ENCODE assay signal across 16 mouse cellular contexts in genomic region chr1:191592016-191592720, GRCm38 (mm10). TPM values are rescaled to one million over a fixed set of nuclear protein-coding genes. Genes with fewer than 3 reads are reported as not detected.
DNase-seq lines count a peak whose midpoint lies in the region; ATAC-seq and TF ChIP-seq lines count a peak whose summit lies in the region.
"Had no signal": no experiment of that assay in that cellular context is flagged by ENCODE, and none has a peak within 500 bp of the region (broad histone marks: within the 10 kb centered on the region; RNA-seq: fewer than 3 reads in every experiment).

No protein-coding gene starts in this region.

- no peaks in the 10 kb centered on the region for H3K9me3 ChIP-seq in liver, embryonic 15.5 days (replicated peaks)
- no peaks in the 10 kb centered on the region for H3K9me3 ChIP-seq in liver, embryonic 11.5 days (ENCODE audit: control insufficient read depth, low read length)
- no peaks in the 10 kb centered on the region for H3K9me3 ChIP-seq in midbrain, postnatal 0 days (ENCODE audit: low read length)
- H3K9me3 ChIP-seq: embryonic facial prominence, embryonic 13.5 days; limb, embryonic 12.5 days; neural tube, embryonic 12.5 days had no signal

- no peak overlapping the region for H3K27ac ChIP-seq in liver, embryonic 15.5 days (replicated peaks)
- no peak overlapping the region for H3K27ac ChIP-seq in liver, embryonic 11.5 days (ENCODE audit: low read depth, low read length)
- peak overlapping the region; percentile 51 for H3K27ac ChIP-seq in embryonic fibroblast, embryonic 13.5 days (ENCODE audit: insufficient read depth, low read length)
- no peak overlapping the region for H3K27ac ChIP-seq in midbrain, postnatal 0 days (ENCODE audit: low read depth, low read length)
- H3K27ac ChIP-seq: embryonic facial prominence, embryonic 13.5 days; limb, embryonic 12.5 days; neural tube, embryonic 12.5 days had no signal

- TF ChIP-seq CTCF in embryonic fibroblast, embryonic 13.5 days (IDR thresholded peaks at IDR 0.05; ENCODE audit: borderline replicate concordance, insufficient read depth, low read length) = no peak
- no peak for TF ChIP-seq CTCF in midbrain, postnatal 0 days (IDR thresholded peaks at IDR 0.05)

- ATAC-seq in liver, embryonic 15.5 days (ENCODE audit: insufficient read depth) = no peak
- ATAC-seq in liver, embryonic 11.5 days (replicated peaks; ENCODE audit: low FRiP score) = no peak
- peak; percentile 80 for ATAC-seq in megakaryocyte progenitor cell, adult 5-6 weeks (replicated peaks; ENCODE audit: poor library complexity)
- ATAC-seq in midbrain, postnatal 0 days (ENCODE audit: low FRiP score) = no peak
- no peak for ATAC-seq in erythroid progenitor cell, adult 5-6 weeks (replicated peaks; ENCODE audit: low FRiP score, poor library complexity, severe bottlenecking)
- ATAC-seq: activated CD4-positive, CD25-positive, alpha-beta regulatory T cell, adult 4 months had no signal

- H3K27me3 ChIP-seq in liver, embryonic 15.5 days = no peaks in the 10 kb centered on the region
- no peaks in the 10 kb centered on the region for H3K27me3 ChIP-seq in liver, embryonic 11.5 days (replicated peaks; ENCODE audit: control insufficient read depth, insufficient read depth, low read length)
- no peaks in the 10 kb centered on the region for H3K27me3 ChIP-seq in midbrain, postnatal 0 days (ENCODE audit: insufficient read depth, low read length)
- H3K27me3 ChIP-seq: embryonic facial prominence, embryonic 13.5 days; limb, embryonic 12.5 days; neural tube, embryonic 12.5 days had no signal

- H3K9ac ChIP-seq in liver, embryonic 15.5 days = no peak overlapping the region
- no peak overlapping the region for H3K9ac ChIP-seq in liver, embryonic 11.5 days (ENCODE audit: low read depth, low read length)
- no peak overlapping the region for H3K9ac ChIP-seq in midbrain, postnatal 0 days (replicated peaks; ENCODE audit: low read length, poor library complexity, severe bottlenecking)
- H3K9ac ChIP-seq: embryonic facial prominence, embryonic 13.5 days; limb, embryonic 12.5 days; neural tube, embryonic 12.5 days had no signal

- peaks cover 87% of the 10 kb centered on the region for H3K36me3 ChIP-seq in liver, embryonic 15.5 days (replicated peaks)
- peaks cover 28% of the 10 kb centered on the region; the same call in 1 of the 2 replicates for H3K36me3 ChIP-seq in liver, embryonic 11.5 days (ENCODE audit: control insufficient read depth, insufficient read depth, low read length)
- peaks cover 24% of the 10 kb centered on the region; the same call in 1 of the 2 replicates for H3K36me3 ChIP-seq in midbrain, postnatal 0 days (ENCODE audit: insufficient read depth, low read length)

- no peak overlapping the region for H3K4me3 ChIP-seq in liver, embryonic 15.5 days (replicated peaks)
- no peak overlapping the region for H3K4me3 ChIP-seq in liver, embryonic 11.5 days (ENCODE audit: low read depth, low read length)
- H3K4me3 ChIP-seq in embryonic fibroblast, embryonic 13.5 days (ENCODE audit: insufficient read depth, low read length) = no peak overlapping the region
- no peak overlapping the region for H3K4me3 ChIP-seq in midbrain, postnatal 0 days (ENCODE audit: low read depth, low read length)
- H3K4me3 ChIP-seq: embryonic facial prominence, embryonic 13.5 days; limb, embryonic 12.5 days; neural tube, embryonic 12.5 days had no signal

- no peak for TF ChIP-seq POLR2A in embryonic fibroblast, embryonic 13.5 days (IDR thresholded peaks at IDR 0.05; ENCODE audit: low read depth, low read length)

- WGBS in liver, embryonic 15.5 days (ENCODE audit: insufficient replicate concordance) = 78% methylated on average over 12 of the region's 12 CpGs
- 90% methylated on average over 12 of the region's 12 CpGs for WGBS in liver, embryonic 11.5 days
- WGBS in midbrain, postnatal 0 days = 90% methylated on average over 12 of the region's 12 CpGs

- no peak for DNase-seq in liver, embryonic 11.5 days (ENCODE audit: low spot score)
- peak; percentile 19 to 25 for DNase-seq in left cerebral cortex, adult 18-20 months (ENCODE audit: low spot score in 2 of 2)
- no peak for DNase-seq in midbrain, postnatal 0 days (ENCODE audit: low spot score)
- no peak for DNase-seq in ovary, postnatal 36 days (ENCODE audit: low spot score)
- DNase-seq: cerebellum, adult 11-12 months; kidney, postnatal 4 days; thymus, adult 18-20 months had no signal

- no peaks in the 10 kb centered on the region for H3K4me1 ChIP-seq in liver, embryonic 15.5 days (replicated peaks)
- no peaks in the 10 kb centered on the region for H3K4me1 ChIP-seq in liver, embryonic 11.5 days (replicated peaks; ENCODE audit: control insufficient read depth, insufficient read depth, low read length)
- peaks cover 8% of the 10 kb centered on the region; the same call in 1 of the 2 replicates for H3K4me1 ChIP-seq in embryonic fibroblast, embryonic 13.5 days (ENCODE audit: control insufficient read depth, insufficient read depth, low read length)
- no peaks in the 10 kb centered on the region for H3K4me1 ChIP-seq in midbrain, postnatal 0 days (ENCODE audit: insufficient read depth, low read length)
- H3K4me1 ChIP-seq: embryonic facial prominence, embryonic 13.5 days; limb, embryonic 12.5 days; neural tube, embryonic 12.5 days had no signal

- peak overlapping the region; percentile 15; the same call in 1 of the 2 replicates for H3K4me2 ChIP-seq in liver, embryonic 15.5 days
- no peak overlapping the region for H3K4me2 ChIP-seq in liver, embryonic 11.5 days
- no peak overlapping the region for H3K4me2 ChIP-seq in midbrain, postnatal 0 days (ENCODE audit: low read depth, low read length, poor library complexity, severe bottlenecking)
- H3K4me2 ChIP-seq: embryonic facial prominence, embryonic 13.5 days; limb, embryonic 12.5 days; neural tube, embryonic 12.5 days had no signal

RNA-seq across cellular contexts. Expression of gene Ints7, which starts 16.7 kb away (rescaled TPM):
- polyA plus RNA-seq in liver, embryonic 15.5 days (2015; fragmentation: Nextera tagmentation; extraction: Ambion mirVana) = 18.4 and 19.4 TPM in 2 replicates
- 54.1 and 57.6 TPM in 2 replicates for polyA plus RNA-seq in liver, embryonic 11.5 days (2014; fragmentation: Nextera tagmentation; extraction: Ambion mirVana)
- polyA plus RNA-seq in embryonic fibroblast, embryonic 13.5 days (2011; ENCODE audit: insufficient read length, low read depth, missing spikeins) = 27.6 and 37.1 TPM in 2 replicates
- total RNA-seq in left cerebral cortex, adult 18-20 months (2021) = 10 to 100 TPM; 28.0 to 33.2 TPM
- 37.0 and 39.8 TPM in 2 replicates for total RNA-seq in megakaryocyte progenitor cell, adult 5-6 weeks (2015)
- 63.1 and 69.2 TPM in 2 replicates for total RNA-seq in megakaryocyte progenitor cell, adult 5-6 weeks (2017)
- 33.1 and 40.4 TPM in 2 replicates for total RNA-seq in midbrain, postnatal 0 days (2014; rRNA removed)
- 24.6 and 27.0 TPM in 2 replicates for polyA plus RNA-seq in midbrain, postnatal 0 days (2015; fragmentation: Nextera tagmentation; extraction: Ambion mirVana)
- 15.9 and 36.0 TPM in 2 replicates for total RNA-seq in erythroid progenitor cell, adult 5-6 weeks (2015; ENCODE audit: low replicate concordance)
- total RNA-seq in erythroid progenitor cell, adult 5-6 weeks (2017; ENCODE audit: low replicate concordance) = 32.3 and 43.1 TPM in 2 replicates

RNA-seq across cellular contexts. Expression of gene Dtl, which starts 16.8 kb away (rescaled TPM):
- 27.7 and 29.5 TPM in 2 replicates for polyA plus RNA-seq in liver, embryonic 15.5 days (2015; fragmentation: Nextera tagmentation; extraction: Ambion mirVana)
- 70.9 and 79.9 TPM in 2 replicates for polyA plus RNA-seq in liver, embryonic 11.5 days (2014; fragmentation: Nextera tagmentation; extraction: Ambion mirVana)
- polyA plus RNA-seq in embryonic fibroblast, embryonic 13.5 days (2011; ENCODE audit: insufficient read length, low read depth, missing spikeins) = 14.6 and 25.1 TPM in 2 replicates
- total RNA-seq in left cerebral cortex, adult 18-20 months (2021) = 1 to 10 TPM; 8.3 to 8.8 TPM
- total RNA-seq in megakaryocyte progenitor cell, adult 5-6 weeks (2015) = 90.8 and 98.8 TPM in 2 replicates
- total RNA-seq in megakaryocyte progenitor cell, adult 5-6 weeks (2017) = 54.4 and 77.3 TPM in 2 replicates
- total RNA-seq in midbrain, postnatal 0 days (2014; rRNA removed) = 2.5 and 3.1 TPM in 2 replicates
- polyA plus RNA-seq in midbrain, postnatal 0 days (2015; fragmentation: Nextera tagmentation; extraction: Ambion mirVana) = 1.7 and 2.0 TPM in 2 replicates
- total RNA-seq in erythroid progenitor cell, adult 5-6 weeks (2015; ENCODE audit: low replicate concordance) = 66.0 and 107 TPM in 2 replicates
- total RNA-seq in erythroid progenitor cell, adult 5-6 weeks (2017; ENCODE audit: low replicate concordance) = 57.6 and 61.8 TPM in 2 replicates
- total RNA-seq: gastrocnemius, adult 8-10 months had no signal

Comparison
In these comparisons a context has a peak if more than half of its experiments do, and no peak if none do; other contexts are left out.
1. DNase-seq: peak in left cerebral cortex, adult 18-20 months (2 of 2); none in liver, embryonic 11.5 days (single experiment), midbrain, postnatal 0 days (single experiment) and ovary, postnatal 36 days (single experiment).
2. RNA of gene Dtl, which starts 16.8 kb away (total RNA-seq): 57.6 to 107 TPM in erythroid progenitor cell, adult 5-6 weeks and 54.4 to 98.8 TPM in megakaryocyte progenitor cell, adult 5-6 weeks; 8.3 to 8.8 TPM in left cerebral cortex, adult 18-20 months and 2.5 to 3.1 TPM in midbrain, postnatal 0 days; every median in the first group is over 4 times any median in the second.